Mouse (Mus musculus) cortical plate, adult 2 months (tissue): ENCODE results near the gene Stat3.

Experiments
- CTCF ChIP-seq: fragments of 200-500 bp; IDR thresholded peaks from 2 replicates; pipeline ENCODE4 v1.5.1; 2011; ENCODE audit warnings: mild to moderate bottlenecking, control low read depth, low read length; ENCODE audit not compliant: insufficient read depth; ENCODE audit errors: extremely low read depth
- POLR2A ChIP-seq: fragments of 200-500 bp; IDR thresholded peaks from 2 replicates; pipeline ENCODE4 v1.6.1; 2011; ENCODE audit warnings: mild to moderate bottlenecking, low read length, control low read depth; ENCODE audit not compliant: insufficient read depth; ENCODE audit errors: extremely low read depth

- TF ChIP-seq CTCF (no peak), POLR2A (no peak)
Measured at GRCm38 (mm10) chr11:100938112-100938511, 1.2 kb downstream of the Stat3 start.
